Mouse (Mus musculus): ENCODE results near the gene Lilra6. TPM values are rescaled to one million over a fixed set of nuclear protein-coding genes. Genes with fewer than 3 reads are reported as not detected.
"Not testable (repeated sequence)": the region's sequence is repeated elsewhere in the genome, so short reads cannot be mapped to it uniquely, and the experiment has no call there.

Lilra6 gene
- total RNA-seq (2021): under 1 TPM; 0.09 to 0.28 TPM
- long read RNA-seq, experiment 1: 0 reads
- long read RNA-seq, experiment 2: 0 reads

DNA sequence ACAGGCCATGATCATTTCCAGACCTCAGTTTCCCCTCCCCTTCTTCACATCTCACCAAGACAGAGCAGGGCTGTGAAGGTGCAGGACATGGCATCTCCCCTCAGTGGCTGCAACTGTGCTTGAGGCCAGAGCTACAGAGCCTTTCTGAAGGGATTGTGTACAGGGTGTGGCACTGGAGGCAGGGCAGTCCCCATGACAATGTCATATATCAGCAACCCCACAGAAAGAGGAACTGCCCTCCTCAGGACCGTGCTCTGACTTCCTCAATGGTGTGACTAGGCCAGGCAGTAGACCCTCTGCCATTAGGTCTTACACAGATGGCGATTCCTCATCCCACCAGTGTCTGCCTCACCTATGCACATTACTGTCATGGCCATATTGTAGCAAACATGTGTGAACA lies at the start of gene Lilra6:
Lilra6 (minus strand) TSS at position 117 of the 400 bp plus-strand sequence.
- not testable (repeated sequence) for DNase-seq (ENCODE audit: low spot score)

DNA sequence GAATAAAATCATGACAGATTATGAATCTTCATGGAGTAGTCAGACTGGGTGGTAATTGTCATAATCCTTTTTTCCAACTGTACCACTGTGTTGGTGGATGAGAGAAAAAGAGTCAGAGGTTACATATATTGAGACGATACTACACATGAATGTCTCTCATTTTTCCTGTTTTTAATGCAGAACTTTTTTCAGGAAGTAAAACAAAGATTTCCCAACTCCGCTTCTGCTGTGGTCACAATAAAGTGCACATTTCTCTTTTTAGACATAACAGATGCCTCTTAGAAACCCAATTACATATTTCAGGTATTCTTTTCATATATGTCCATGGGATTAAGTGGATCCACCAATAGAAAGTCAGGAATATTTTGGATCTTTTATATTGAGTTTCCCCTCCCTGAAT lies 46.7 kb upstream of the Lilra6 start:
- no peak for DNase-seq (ENCODE audit: low spot score)

DNA sequence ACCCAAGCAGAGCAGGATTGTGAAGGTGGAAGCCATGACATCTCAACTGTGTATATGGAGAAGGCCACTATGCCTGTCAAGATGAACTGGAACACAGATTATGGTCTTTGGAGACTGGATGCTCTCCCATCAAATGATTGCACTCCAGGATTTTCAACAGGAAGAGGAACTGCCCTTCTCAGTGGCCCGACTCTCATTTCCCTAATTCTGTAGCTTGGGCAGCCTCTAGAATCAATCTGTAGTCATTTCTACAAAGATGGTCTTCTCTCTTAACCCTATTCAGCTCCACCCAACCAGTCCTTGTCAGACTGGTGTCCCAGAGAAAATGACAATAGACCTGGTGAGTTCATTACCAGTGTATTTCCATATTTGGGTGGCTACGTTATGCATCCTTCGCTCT lies 42.1 kb upstream of the Lilra6 start:
- DNase-seq (ENCODE audit: low spot score): no peak

DNA sequence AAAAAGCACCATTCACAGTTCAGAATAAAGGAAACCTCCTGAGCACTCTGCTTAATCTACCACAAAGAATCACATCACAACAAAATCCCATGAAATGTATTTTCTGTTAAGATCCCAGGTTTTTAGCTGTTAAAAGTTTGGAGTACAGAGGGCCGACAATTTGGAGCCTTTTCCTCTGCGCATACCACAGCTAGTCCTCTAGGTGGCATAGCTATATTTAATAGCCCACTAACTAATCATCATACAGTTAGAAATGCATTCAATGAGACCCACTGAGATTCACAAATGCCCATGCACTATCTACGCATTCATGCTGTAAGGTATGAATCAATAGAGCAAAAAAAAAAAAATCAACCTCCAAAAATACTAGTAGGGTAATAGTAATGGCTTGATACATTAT lies 33.9 kb upstream of the Lilra6 start:
- DNase-seq (ENCODE audit: low spot score): no peak

DNA sequence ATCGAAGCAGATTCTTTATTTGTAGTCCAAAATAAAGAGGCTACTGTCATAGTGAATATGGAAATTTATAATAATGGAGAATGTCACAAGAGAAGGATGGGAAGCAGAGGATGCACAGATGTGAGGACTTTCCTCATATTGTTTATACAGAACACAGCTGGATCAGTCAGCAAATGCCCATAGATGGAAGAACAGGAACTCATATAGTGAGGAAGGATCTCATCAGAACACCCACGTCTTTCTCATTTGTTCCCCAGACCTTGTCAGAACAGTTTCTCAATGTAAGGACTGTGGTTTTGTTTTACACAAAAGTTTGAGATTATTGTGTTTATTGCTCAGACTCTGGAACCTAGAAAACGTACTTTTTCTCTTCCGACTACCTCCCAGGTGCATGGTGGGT lies 32.9 kb upstream of the Lilra6 start:
- DNase-seq (ENCODE audit: low spot score): no peak

DNA sequence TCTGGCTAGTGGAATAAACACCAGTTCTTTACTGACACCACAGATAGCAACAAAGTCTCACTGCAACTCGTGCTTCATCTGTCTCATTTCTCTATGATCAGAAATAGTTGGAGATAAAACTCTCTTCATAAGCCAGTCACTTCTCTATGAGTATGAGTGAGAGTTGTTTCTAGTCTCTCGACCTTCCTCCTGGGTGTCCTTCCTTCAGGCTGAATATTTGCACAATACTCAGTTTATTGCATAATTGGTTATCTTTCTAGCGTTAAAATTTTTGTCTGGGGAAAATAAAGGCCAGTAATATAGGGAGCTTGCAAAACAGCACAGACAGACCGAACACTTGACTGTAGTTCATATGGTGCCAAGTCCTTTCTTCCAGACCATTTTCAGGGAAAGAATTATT lies 30.8 kb upstream of the Lilra6 start:
- no peak for DNase-seq (ENCODE audit: low spot score)

DNA sequence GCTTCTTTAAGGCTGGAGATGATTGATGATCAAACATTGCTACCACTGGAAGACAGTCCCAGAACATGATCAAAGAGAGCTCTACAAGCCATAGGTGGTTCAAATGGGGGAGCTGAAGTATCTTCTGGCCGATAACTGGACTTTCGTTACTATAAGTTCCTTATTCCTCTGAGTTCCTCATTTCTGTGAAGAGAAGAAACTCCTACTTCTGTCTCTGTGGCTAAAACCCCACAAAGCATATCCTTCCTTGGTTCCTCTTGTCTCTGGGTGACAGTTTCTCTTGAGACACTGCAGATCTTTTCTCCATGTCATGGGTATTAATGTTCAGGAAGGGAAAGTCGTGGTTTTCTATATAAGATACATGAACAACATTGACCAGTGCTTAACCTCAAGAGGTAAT lies 25.6 kb upstream of the Lilra6 start:
- DNase-seq (ENCODE audit: low spot score): no peak

DNA sequence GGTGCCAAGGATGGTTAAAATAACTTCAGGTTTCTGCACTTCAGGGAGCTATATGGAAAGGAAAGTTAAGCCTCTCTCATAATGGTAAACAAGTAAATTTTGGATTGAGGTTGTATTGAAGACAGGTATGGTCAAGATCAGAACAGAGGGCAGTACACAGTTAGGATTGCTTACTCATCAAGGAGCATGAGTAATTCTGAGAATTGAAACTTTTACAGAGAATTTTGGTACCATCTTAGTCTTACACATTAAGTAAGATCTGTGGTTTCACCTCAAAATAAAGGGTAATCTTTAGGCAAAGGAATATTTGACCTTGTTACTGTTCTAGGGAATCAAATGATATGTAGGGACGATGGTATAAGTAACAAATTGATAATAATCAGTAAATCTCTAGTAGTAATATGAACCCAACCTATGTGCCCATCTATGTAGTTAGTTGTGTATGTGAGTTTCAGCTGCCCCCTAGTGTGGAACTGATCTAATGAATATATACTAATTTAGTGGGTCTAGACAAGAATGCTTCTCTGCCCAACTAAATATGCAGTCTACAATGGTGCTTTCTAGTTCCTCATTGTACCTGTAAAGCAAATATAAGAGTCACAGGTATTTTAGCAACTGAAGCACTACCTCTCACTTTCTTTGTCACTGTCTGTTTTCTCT lies 24.7 kb upstream of the Lilra6 start:
- DNase-seq (ENCODE audit: low spot score): no peak

DNA sequence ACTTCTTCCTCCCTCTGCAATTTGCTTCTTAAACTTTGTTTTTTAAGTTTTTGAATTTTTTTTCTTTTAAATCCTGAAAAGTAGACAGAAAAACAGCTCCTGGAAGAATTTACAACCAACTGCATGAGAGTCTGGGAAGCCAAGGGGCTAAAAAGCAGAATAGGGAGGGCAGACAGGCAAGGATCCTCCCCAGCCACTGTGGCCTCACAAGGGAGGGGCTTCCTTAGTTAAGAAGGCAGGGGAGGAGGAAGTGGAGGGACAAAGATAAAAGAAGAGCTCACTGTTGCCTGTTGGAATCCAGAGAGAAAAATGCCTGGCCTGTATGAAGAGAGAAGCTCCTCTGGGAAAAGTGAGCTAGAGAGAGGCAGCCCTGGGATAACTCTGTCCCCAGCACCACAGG lies 20.2 kb upstream of the Lilra6 start:
- not testable (repeated sequence) for DNase-seq (ENCODE audit: low spot score)

DNA sequence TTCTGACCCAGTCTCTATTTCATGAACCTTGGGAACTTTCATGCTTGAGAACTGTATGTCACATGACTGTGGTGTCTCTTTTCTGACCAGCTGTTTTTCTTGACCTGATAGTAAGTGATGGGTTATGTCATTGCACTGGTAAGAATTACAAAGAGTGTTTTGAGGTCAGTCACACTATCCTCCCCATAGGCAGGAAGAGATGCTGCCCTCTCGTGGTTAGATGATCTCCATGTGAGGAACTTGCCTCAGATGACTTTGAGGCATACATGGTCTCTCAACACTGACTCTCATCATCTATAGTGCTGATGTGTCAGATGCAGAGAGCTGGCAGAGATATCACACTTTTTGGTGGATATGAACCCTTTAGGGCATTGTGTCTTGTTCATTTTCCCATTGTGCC lies 11.6 kb downstream of the Lilra6 start:
- no peak for DNase-seq (ENCODE audit: low spot score)

DNA sequence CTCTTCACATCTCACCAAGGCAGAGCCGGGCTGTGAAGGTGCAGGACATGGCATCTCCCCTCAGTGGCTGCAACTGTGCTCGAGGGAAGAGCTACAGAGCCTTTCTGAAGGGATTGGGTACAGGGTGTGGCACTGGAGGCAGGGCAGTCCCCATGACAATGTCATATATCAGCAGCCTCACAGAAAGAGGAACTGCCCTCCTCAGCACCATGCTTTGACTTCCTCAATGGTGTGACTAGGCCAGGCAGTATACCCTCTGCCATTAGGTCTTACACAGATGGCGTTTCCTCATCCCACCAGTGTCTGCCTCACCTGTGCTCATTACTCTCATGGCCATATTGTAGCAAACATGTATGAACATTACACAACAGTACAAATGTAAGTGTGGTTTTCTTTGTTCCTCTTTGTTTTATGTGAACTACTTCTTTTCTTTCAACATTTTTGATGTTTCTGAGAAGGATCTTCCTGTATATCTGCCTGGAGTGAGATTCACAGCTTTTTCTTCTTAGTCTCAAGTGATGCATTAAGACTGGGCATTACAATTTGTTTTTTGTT lies 17.2 kb downstream of the Lilra6 start, which contains the start of gene Gm14548:
Gm14548 (minus strand) TSS at position 85 of the 555 bp plus-strand sequence.
- not testable (repeated sequence) for DNase-seq (ENCODE audit: low spot score)

DNA sequence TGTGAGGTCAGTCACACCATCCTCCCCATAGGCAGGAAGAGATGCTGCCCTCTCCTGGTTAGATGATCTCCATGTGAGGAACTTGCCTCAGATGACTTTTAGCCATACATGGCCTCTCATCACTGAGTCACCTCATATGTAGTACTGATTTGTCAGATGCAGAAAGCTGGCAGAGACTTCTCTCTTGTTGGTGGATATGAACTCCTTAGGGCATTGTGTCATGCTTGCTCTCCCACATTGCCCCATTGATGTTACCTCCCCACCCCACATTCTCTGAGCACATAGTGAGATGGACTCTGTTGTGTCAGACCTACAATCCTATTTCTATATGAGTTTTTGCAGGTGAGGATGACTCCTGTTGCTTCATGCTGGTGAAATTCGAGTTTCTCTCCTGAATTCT lies 40.3 kb downstream of the Lilra6 start:
- not testable (repeated sequence) for DNase-seq (ENCODE audit: low spot score)

Other genes starting within 250 kb of the Lilra6 start
- 1 to 10 TPM; 4.6 to 5.6 TPM for gene Leng1, start 249.7 kb downstream of the Lilra6 start, total RNA-seq (2021)
- under 1 TPM; 0.17 to 0.34 TPM for gene Tmc4, start 237.9 kb downstream of the Lilra6 start, total RNA-seq (2021)
- gene Tsen34, start 222.6 kb downstream of the Lilra6 start, total RNA-seq (2021): 10 to 100 TPM; 27.3 to 31.9 TPM
- 1 to 10 TPM; 7.6 to 8.1 TPM for gene Mboat7, start 222.0 kb downstream of the Lilra6 start, total RNA-seq (2021)
- 100 to 1,000 TPM; 415 to 437 TPM for gene Rps9, start 211.5 kb downstream of the Lilra6 start, total RNA-seq (2021)
- gene Pirb, start 195.1 kb downstream of the Lilra6 start, total RNA-seq (2021): under 1 TPM; 0.57 to 0.74 TPM
- not detected for gene Gm15448, start 89.8 kb downstream of the Lilra6 start, total RNA-seq (2021)
- under 1 TPM; 0.07 to 0.12 TPM for gene Pira2, start 70.5 kb downstream of the Lilra6 start, total RNA-seq (2021)
- not detected for gene Gm14548, start 17.4 kb downstream of the Lilra6 start, total RNA-seq (2021)
- gene Lair1, start 147.7 kb upstream of the Lilra6 start, total RNA-seq (2021): under 1 TPM in 1 of 2 experiments, not detected in 1; 0.97 TPM
- gene Ttyh1, start 203.9 kb upstream of the Lilra6 start, total RNA-seq (2021): 1 to 10 TPM in 1 of 2 experiments, under 1 TPM in 1; 0.81 to 1.6 TPM
- 10 to 100 TPM; 27.2 to 33.0 TPM for gene Leng8, start 221.5 kb upstream of the Lilra6 start, total RNA-seq (2021)
- gene Leng9, start 234.9 kb upstream of the Lilra6 start, total RNA-seq (2021): 1 to 10 TPM; 1.8 to 2.2 TPM
- gene Cdc42ep5, start 249.4 kb upstream of the Lilra6 start, total RNA-seq (2021): 1 to 10 TPM; 1.5 to 1.7 TPM